Mouse (Mus musculus) thymus, postnatal 4 days (tissue): Measurements from ENCODE around the gene Tufm.
A peak's percentile ranks its signal among the peaks of the same experiment; 100 is the strongest.

Experiments
- DNase-seq: peaks from one replicate; pipeline ENCODE4 v3.0.0; 2021

The Tufm gene

DNA sequence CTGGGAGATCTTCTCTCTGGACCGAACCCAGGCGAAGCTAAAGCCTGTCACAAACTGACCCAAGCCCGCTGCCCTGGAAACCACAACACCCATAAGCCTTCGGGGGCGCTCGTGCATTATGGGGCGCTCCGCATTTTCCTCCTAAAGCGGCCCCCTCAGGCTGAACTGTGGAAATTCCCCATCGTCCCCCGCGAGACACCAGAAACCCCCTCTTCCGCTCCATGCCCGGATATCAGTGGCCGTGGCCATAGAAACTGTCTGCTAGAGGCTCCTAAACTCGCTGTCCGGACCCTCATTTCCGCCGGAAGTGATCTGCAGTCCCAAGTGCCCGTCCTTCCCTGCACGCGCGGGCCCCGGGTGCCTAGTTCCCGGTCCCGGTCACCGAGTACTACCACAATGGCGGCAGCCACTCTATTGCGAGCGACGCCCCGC, at the start of gene Tufm:
TSS of gene Tufm (plus strand) at position 310 of the 432 bp plus-strand sequence.
- peak; percentile 91 for DNase-seq

DNA sequence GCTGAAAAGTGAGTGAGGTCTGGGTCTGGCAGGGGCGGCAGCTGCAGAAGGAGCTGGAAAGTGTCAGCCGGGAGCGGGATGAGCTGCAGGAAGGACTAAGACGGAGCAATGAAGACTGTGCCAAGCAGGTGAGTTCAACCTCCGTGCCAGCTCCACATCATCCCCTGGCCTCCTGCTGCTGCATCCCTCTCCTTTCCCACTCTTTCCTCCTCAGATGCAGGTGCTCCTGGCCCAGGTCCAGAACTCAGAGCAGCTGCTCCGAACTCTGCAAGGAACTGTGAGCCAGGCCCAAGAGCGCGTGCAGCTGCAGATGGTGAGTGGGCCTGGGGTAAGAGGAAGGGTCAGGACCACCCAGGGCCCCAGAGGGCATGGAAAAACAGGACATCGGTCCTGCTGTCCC, 47.0 kb upstream of the Tufm start:
- no peak for DNase-seq

DNA sequence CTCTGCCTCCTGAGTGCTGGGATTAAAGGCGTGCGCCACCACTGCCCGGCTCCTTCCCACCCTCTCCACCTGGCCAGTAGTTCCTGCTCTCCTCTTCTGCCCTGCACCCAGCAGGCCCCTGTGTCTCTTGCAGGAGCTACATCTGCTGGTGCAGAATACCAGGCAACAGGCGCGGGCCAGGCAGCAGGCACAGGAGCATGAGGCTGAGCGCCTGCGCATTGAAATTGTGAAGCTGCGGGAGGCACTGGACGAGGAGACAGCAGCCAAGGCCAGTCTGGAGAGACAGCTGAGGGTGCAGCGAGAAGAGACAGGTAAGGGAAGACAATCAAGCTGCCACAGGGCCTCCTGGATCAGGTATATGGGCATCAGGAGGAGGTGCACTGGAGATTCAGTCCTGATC, 43.2 kb upstream of the Tufm start:
- no peak for DNase-seq

DNA sequence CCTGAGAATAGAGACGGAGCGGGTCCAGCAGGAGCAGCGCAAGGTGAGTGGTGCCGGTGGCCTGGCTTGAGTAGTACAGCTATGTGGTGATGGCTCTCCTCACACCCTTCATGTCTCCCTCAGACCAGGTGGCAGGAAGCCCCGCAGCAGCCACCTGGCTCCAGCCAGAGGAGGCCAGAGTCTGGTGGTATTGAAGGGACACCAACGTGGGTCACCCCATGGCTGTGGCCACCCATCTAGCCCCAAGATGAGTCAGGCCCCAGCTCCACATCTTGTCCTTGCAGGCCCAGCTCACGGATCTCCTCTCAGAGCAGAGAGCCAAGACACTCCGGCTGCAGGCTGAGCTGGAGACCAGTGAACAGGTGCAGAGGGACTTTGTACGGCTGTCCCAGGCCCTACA, 42.6 kb upstream of the Tufm start:
- DNase-seq, result no peak

DNA sequence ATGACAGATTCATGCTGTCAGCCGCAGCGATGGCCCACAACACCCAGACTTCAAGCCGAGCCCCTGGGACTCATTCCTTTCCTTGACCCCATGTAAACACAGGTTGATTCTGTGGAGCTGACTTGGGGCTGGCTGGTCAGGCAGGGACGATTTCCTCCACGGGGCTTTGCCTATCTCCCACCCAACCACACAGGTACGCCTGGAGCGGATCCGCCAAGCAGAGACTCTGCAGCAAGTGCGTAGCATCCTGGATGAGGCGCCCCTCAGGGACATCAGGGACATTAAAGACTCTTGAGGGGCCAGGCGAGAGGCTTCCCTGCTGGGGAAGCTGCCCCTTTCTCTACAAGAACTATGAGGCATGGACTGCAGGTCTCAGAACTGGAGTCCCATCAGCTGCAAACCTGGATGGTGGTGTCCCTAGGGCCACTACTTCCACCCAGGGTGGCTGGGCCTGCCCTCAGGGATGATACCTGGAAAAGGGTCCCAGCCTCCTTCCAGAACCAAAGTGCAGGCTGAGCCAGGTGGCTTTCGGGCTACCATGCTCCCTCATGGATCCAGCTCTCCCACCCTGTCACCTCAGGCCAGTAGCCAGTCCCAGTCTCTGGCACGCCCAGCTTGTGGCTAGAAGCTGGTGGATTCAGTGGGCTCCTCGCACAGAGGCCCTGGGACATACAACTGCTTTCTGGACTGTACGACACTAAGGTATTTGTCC, 41.9 kb upstream of the Tufm start:
- DNase-seq, result no peak

DNA sequence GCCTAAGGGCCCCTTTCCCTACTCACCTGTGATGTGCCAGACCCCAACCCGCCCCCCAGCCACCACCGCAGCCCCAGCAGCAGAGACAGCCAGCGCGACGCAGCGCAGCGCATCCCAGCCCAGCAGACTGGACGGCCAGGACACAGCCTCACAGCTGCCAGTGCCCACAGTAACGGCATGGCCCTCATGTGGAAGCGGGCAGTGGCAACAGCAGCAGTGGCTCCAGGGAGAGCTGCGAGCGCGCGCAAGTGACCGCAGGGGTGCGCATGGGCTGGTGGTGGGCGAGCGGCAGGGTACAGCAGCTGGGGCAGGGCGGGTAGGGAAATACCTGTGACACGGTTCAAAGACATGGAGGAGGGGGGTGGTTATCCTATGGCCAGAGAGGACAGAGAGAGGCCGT, 40.9 kb upstream of the Tufm start:
- no peak for DNase-seq

DNA sequence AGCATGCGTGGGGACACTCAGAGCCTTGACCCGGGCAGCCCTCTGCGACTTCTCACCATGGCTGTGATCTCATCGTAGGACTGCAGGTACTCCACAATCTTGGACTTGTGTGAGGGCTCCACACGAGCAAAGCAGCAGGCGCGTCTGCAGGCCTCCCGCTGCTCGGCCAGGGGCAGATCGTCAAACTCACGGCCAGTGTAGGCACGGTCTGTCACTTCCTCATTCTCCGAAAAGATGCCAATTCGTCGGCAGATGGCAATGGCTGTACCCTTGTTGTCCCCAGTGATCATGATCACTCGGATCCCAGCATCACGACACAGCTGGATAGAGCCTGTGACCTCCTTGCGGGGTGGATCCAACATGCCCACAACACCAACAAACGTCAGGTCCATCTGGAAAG, 38.7 kb upstream of the Tufm start:
- DNase-seq, result no peak

DNA sequence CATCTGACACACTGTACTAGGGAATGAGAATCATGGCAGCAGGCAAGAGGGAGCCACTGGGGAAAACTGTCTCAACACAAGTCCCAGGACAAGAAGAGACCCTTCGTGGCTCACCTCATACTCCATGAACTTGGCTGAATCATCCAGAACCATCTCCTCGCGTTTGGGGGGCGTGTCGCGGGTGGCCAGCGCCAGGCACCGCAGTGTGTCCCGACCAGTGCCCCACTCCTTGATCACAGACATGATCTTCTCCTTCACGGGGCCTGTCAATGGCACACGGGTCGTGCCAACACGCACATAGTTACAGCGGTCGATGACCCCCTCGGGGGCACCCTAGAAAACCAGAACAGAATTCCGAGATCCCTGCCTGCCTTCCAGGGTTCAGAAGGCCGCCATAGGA, 37.2 kb upstream of the Tufm start:
- no peak for DNase-seq

DNA sequence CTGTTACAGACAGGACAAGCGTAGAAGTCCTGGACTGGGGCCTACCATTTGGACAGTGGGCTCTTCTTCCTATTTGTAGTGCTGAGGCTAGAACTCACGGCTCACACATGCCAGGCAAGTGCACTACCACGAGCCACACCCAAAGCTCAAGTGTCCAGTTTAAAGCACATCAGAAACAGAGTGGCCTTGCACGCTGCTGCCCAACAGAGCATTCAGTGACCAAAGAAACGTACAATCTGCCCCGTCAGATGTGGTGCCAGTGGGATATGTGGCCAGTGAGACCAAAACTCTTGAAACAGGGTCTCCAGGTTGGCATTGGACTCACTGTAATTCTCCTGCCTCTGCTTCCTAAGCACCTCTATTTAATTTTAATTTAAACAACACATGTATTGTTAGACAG, 36.5 kb upstream of the Tufm start:
- no peak for DNase-seq

DNA sequence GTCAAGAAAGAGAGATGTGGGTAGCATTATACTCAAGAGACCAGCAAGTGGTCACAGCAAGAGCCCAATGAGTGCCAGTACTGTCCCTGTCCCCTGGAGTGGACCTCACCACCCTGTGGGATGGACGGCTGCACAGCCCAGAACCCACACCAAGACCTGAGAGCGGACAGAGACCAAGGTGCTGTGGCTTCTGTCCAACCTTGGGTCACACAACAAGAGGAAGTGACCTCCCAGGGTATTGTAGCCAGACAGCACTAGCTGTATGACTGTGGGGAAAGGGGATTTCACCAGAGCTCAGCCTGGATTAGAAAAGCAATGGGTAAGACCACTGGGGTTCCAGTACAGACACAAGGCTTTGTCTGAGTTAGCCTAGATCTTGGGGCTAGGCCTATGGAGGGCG, 34.9 kb upstream of the Tufm start:
- DNase-seq, result no peak

DNA sequence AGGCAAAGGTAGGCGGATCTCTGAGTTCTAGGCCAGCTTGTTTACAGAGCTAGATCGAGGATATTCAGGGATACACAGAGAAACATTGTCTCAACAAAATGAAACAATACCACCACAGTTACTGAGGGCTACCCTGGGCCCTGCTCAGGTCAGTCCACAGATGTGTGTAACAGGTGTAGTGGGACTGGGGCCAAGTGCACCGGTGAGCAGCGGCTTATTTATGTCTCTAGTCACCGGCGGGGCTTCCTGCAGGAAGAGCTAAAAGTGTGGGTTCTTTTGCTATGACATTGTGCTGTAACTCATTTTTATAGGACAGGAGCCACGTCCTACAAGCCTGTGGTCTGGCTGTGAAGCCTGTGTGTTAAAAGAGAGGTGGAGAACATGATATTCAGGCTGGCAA, 33.3 kb upstream of the Tufm start:
- DNase-seq, result no peak

DNA sequence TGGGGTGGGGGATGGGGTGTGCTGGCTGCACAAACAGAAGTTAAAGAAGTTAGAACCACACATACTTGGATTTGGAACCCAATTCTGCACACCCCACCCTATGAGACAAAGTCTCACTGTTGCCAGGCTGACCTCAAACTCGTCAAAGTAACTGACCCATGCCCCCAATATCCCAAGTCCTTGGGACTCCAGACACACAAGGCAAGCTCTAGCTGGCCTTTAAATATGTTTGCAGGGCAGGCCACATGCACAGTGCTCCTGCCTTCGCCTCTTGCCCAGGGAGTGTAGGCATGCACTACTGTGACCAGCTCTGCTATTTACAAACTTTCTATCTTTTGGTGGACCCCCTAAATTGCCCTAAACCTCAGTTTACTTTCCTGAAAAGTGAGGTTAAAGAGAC, 31.9 kb upstream of the Tufm start:
- DNase-seq, result no peak

DNA sequence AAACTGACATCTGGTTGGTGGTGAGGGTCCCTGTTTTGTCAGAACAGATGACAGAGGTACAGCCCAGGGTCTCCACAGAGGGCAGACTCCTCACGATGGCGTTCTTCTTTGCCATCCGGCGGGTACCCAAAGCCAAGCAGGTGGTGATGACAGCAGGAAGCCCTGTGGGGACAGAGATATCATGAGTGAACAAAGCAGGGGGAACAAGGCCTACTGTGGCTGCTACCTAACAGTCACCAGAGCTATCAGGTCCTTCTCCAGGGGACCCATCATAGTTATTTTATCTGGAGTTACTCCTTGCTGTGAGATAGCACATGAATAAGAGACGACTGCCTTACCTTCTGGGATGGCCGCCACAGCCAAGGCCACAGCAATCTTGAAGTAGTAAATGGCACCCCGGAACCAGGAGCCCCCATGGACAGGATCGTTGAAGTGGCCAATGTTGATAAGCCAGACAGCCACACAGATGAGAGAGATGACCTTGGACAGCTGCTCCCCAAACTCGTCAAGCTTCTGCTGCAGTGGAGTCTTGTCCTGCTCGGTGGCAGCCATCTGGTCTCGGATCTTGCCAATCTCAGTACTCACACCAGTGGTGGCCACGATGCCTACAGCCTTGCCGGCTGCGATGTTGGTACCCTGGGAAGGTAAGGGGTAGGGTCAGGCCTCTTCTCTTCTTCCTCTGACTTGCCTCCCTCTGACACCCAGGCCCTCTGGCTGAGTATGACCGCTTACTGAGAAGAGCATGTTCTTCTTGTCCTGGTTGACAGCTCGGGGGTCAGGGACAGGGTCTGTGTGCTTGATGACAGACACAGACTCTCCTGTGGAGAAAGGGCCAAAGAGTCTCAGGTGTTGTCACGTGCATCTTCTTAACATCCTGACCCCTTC, 30.5 kb upstream of the Tufm start:
- DNase-seq, result no peak

DNA sequence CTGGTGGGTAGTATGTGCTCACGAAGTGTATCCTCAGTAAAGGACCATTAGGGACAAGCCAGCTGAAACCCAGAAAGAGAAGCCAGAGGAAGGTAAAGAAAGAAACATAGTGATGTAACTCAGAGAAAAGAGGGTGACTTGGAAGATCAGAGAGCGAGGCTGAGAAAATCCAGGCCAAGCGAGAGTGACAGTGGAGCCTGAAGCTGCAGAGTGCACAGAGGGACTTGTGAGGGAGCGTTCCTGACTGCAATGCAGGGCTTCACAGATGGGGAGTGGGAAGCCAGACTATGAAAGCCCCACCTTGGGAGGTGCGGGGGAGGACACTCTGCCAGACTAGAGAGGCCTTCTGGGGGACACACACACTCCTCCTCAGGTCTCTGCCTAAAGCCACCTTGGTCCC, 28.9 kb upstream of the Tufm start:
- DNase-seq, result no peak

DNA sequence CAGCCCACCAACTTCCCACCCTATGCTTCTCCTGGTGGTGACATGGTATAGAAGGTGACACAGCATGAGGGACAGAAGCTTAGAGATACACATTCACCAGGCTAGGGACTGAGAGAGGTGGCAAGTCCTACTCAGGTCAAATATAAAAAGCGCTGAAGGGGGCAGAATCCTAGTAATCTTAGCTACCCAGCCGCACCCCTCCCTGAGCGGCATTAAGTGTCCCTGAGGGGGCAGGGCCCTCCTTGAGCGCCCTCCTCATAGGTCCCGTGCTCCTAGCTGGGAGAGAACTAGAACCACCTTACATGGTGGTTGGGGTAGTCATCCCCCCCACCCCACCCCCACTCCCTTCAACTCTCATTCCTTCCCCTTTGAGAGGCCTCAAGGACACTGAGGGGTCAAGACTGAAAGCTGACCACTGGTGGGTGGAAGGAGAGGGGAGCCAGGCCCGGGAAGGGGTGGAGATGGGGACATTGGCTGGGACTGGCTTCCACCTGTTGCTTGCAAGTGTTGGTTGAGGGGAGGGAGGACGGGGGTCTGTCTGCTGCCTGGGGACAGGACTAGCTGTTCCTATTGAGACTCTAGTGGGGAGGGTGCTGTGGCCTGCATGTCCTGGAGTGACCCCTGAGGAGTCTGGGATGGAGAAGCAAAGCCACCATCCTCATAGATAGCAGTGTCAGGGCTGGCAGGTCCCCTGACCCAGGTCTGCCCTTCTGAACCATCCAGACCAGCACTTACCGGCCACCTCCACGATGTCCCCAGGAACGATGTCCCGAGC, 28.1 kb upstream of the Tufm start:
- DNase-seq, result no peak

DNA sequence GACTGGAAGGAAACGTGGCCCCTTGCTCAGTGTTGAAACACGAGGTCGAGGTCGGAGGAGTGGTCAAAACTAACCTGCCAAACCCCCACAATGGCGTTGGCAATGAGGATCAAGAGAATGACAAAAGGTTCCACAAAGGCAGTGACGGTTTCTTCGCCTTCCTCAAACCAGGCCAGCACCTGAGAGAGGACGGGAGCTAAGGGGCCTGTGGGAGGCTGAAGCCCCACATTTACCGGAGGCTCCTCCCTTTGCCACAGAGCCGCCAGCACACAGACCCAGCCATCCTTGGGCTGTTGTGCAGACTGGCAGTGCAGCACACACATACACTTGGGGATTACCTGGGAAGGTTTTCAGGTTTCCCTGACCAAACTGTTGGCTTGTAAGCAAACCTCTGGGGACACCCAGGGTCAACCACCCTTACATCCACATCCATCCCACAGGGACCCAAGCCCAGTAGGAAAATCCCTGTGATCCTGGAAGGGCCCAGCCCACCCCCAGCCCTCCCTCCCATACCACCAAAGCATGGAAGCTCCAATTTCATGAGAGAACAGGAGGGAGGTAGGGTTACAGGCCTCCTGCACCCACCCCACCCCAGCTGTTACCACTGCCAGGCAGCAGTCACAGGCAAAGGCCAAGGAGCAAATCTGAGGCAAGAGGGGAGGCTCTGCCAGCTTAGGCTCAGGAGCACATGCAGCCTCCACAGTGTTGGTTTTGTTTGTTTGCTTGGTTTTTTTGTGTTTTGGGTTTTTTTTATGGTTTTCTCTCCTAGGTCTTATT, 26.4 kb upstream of the Tufm start:
- no peak for DNase-seq

DNA sequence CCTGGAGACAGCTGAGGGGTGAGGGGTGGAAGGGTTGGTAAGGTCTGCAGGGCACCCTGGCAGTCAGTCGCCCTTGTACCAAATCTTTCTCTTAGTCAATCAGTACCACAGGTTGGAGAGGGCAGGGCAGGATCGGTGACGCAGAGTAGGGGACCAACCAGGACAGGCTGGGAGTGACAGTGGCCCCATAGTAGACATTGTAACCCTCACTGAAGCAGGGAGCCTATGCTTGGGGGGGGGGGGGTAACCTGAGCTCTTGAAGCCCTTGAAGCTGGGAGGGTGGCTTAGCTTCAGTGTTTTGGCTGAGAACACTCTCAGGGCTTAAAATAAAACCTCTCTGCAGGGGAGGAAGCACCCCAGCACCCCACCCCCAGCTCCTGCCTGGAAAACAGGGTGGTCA, 25.5 kb upstream of the Tufm start:
- DNase-seq, result no peak

DNA sequence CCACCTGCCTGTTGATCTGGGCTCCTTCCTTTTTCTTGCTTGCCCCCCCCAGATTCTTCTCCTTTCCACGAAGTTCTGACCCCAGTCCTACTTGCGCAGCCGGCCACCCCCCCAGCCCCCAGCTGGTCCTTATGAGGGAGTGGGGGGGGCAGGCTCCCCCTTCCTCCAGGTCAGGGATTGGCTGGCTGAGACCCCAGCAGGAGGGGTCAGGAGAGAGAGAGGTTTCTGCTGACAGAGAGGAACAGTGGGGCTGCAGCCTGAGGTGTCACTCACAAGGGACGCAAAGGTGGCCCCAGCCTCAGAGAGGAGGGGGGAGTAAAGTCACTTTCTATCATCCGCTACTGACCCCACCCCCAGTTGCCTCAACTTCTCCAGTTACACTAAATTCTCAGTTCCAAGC, 24.2 kb upstream of the Tufm start, which contains the start of gene Atp2a1:
TSS of gene Atp2a1 (minus strand) at position 105 of the 400 bp plus-strand sequence.
- no peak for DNase-seq

DNA sequence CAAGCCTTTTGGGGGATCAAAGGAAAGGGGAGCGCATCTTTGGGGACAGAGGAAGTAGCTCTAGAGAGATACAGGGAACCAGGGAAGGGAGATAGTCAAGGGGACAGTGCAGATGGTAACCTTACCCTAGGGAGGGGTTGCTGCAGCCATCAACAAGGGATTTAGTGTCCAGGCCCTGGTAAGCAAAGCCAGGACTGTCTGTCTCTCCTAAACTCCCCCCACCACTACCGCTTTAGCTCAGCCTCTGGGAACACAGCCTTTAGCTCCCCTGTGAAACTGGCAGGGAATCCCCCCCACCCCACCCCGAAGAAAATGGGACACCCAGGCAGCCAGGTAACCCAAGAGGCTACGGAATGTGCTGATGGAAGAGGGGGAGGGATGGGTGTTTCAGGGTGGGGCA, 23.6 kb upstream of the Tufm start:
- DNase-seq, result no peak

DNA sequence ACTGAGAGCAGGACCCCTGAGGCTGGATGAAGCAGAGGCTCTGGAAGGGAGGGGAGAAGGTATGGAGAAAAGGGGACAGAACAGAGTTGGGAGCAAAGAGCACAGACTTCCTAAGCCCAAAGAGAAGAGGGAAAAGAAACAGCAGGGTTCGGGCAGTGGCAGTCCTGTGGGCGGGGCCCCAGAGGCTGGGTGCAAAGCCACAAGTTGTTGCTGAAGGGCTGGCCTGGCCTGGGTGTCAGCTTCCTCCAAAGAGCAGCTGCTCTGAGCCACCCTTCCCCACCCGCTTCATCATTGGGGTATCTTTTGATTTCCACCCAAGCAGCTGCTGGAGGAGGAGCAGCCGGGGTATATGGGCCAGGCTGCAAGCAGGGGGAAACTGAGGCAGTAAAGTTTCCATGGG, 23.0 kb upstream of the Tufm start:
- DNase-seq, result peak; percentile 56

DNA sequence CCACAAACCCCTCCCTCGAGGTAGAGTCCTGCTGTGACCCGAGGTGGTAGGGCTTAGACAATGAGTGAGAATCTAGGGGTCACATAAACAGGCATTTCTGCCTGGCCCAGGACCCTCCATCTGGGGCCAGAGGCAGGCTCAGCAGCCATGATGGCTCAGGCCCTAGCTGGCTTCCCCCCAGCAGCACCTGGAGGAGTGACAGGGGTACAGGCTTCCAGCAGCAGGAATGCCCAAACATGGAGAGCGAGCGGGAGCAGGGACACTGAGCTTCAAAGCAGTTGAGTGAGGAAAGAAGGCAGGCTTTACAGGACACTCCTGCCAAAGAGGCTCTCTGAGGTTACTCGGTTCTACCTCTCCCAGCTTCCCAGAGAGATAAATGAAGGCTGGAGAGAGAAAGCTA, 22.3 kb upstream of the Tufm start:
- DNase-seq, result no peak

DNA sequence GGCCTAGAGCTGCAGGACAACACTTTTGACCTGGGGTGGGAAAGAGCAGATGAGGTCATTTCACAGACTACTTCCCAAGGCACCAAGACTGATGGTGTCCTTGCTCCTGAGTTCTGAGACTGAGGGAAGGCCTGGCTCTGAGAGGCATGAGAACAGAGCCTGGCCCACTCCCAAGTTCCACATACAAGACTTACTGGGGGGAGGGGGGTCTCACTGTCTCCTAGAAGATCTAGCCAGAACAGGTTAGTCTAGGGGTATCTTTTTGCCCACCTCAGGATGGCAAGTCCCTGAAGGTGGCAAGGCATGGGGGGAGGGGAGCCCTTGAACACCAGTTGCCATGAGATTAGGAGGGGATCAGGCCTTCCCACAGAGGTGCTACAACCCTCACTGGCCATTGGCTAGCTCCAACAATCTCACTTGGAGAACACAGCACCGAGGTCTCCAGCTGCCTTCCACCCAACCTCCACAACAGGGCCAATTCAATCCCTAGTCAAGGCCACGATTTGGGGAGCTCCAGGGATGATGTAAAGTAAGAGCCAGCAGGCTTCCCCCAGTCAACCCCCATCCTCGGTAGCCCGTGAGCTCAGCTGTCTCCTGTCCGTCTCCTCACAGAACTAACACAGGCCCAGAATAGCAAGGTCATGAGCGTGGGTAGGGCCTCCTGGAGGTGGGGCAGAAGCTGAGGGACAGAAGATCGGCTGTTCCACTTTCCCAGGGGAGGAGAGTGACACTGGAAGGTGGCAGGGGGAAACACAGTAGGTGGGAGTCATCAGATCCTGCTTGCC, 21.7 kb upstream of the Tufm start:
- no peak for DNase-seq
